Mouse (Mus musculus): Measurements from ENCODE around the gene Adad1.

Adad1 gene

DNA sequence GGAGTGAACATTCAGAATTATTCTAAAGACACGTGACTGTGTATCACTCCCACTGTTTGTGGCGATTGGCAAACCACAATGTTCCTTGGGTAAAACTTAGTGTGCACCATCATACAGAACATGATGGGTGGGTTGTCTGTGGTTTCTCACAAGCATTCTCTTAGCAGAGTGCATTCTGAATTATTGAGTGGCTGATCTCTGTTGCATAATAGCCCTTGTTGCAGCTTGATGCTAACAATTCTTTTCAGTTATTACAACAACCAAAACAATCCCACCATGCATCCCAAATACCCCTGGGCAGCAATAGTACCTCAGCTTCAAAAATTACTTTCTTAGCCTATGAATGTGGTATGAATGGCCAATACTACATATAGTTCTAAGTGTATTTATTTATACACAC is 106.0 kb downstream of the Adad1 start:
- DNase-seq (ENCODE audit: low read depth, low spot score), result no peak

Data from embryo, embryonic 11.5 days (tissue).